Mouse (Mus musculus) CH12.LX (cell line): Measurements from ENCODE around the gene Ttc7b.

Source experiments
- CTCF ChIP-seq, 2 experiments: IDR thresholded peaks in 1 of 2; conservative IDR thresholded peaks in 1 of 2; 2 replicates each; pipeline ENCODE4 v1.5.1; 2011 to 2012; ENCODE audit warnings: low read depth in 2 of 2, low read length in 2 of 2, improper control_type of control experiment in 1 of 2, inconsistent platforms in 1 of 2, mild to moderate bottlenecking in 1 of 2, moderate library complexity in 1 of 2
- HCFC1 ChIP-seq: IDR thresholded peaks from 2 replicates; pipeline ENCODE4 v1.6.1; 2012; ENCODE audit warnings: low read depth, mild to moderate bottlenecking, inconsistent platforms, low read length, improper control_type of control experiment
- KAT2A ChIP-seq: IDR thresholded peaks from 2 replicates; pipeline ENCODE4 v1.6.1; 2012; ENCODE audit warnings: low read length, improper control_type of control experiment, inconsistent platforms; ENCODE audit not compliant: insufficient replicate concordance
- MAZ ChIP-seq: IDR thresholded peaks from 2 replicates; pipeline ENCODE4 v1.6.1; 2012; ENCODE audit warnings: low read depth, mild to moderate bottlenecking, inconsistent platforms, low read length, improper control_type of control experiment, moderate library complexity
- MXI1 ChIP-seq: IDR thresholded peaks from 2 replicates; pipeline ENCODE4 v1.6.1; 2011; ENCODE audit warnings: mild to moderate bottlenecking, low read depth, low read length, improper control_type of control experiment
- POLR2A ChIP-seq: IDR thresholded peaks from 2 replicates; pipeline ENCODE4 v1.6.1; 2011; ENCODE audit warnings: low read depth, mild to moderate bottlenecking, improper control_type of control experiment, low read length
- UBTF ChIP-seq: IDR thresholded peaks from 2 replicates; pipeline ENCODE4 v1.6.1; 2012; ENCODE audit warnings: low read depth, mild to moderate bottlenecking, inconsistent platforms, low read length, improper control_type of control experiment, moderate library complexity

DNA sequence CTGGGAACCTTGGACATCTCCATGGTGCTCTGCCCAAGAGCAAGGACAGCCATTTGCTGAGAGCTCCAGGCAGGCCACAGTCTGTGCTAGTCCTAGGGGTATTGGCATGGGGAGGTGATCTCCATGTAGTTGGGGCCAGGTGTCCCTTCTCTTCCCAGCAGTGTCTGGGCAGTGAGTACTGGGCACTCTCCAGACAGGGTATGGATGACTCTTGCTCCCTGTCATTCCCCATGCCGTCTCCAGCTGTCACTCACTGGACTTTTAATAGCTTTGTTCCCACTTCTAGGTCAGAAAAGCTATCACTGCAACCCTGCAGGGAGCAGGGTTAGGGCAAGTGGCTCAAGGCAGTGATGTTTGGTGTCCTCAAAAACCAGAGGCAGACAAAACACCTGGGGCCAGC, 214.3 kb downstream of the Ttc7b start:
- no peak for TF ChIP-seq KAT2A
- no peak for TF ChIP-seq MXI1
- TF ChIP-seq UBTF: no peak
- TF ChIP-seq POLR2A: no peak
- no peak for TF ChIP-seq CTCF (conservative IDR thresholded peaks at IDR 0.05 in 1 of 2, IDR thresholded peaks at IDR 0.05 in 1 of 2; ENCODE audit: low read depth in 2 of 2, low read length in 2 of 2)
- TF ChIP-seq HCFC1: no peak
- TF ChIP-seq MAZ: no peak
